Comparison of ENCODE assay signal across 8 mouse cellular contexts in the genomic region with DNA sequence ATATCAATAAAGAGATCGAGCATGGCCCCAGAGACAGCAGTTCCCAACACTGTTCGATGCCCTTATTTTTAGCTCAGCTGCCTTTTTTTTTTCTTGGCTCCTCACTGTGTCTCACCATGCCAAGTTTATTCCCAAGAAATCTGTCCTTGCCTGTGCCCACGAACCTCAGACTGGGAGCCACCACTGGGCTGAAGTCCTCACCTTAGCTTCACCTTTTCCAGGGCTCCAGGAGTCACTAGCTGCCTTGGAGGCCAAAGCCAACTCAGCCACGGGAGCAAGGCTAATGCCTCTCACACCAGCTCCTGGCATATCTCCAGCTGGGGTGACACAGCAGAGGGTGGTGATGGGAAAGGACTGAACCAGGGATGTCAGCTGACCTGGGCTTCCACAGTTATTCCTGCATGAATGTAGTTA. TPM values are rescaled to one million over a fixed set of nuclear protein-coding genes. Genes with fewer than 3 reads are reported as not detected.
DNase-seq lines count a peak whose midpoint lies in the region; ATAC-seq and TF ChIP-seq lines count a peak whose summit lies in the region.

No protein-coding gene starts in this region.

- H3K4me3 ChIP-seq in kidney, embryonic 16.5 days (ENCODE audit: low read length): no peak overlapping the region
- H3K4me3 ChIP-seq in liver, embryonic 15.5 days (replicated peaks): no peak overlapping the region
- no peak overlapping the region for H3K4me3 ChIP-seq in left cerebral cortex, adult 2 months
- H3K4me3 ChIP-seq in forebrain, embryonic 13.5 days: no peak overlapping the region

- no peaks in the 10 kb centered on the region for H3K27me3 ChIP-seq in kidney, embryonic 16.5 days (ENCODE audit: insufficient read depth, low read length)
- peaks cover 35% of the 10 kb centered on the region for H3K27me3 ChIP-seq in liver, embryonic 15.5 days
- H3K27me3 ChIP-seq in forebrain, embryonic 13.5 days: no peaks in the 10 kb centered on the region

- H3K4me1 ChIP-seq in kidney, embryonic 16.5 days (ENCODE audit: insufficient read depth, low read length): peaks cover 8% of the 10 kb centered on the region; the same call in 1 of the 2 replicates
- H3K4me1 ChIP-seq in liver, embryonic 15.5 days (replicated peaks): peaks cover 14% of the 10 kb centered on the region
- no peaks in the 10 kb centered on the region for H3K4me1 ChIP-seq in forebrain, embryonic 13.5 days

- 77% methylated on average over 4 of the region's 4 CpGs for WGBS in kidney, embryonic 16.5 days
- WGBS in liver, embryonic 15.5 days (ENCODE audit: insufficient replicate concordance): 53% methylated on average over 4 of the region's 4 CpGs
- WGBS in forebrain, embryonic 13.5 days: 78% methylated on average over 4 of the region's 4 CpGs

- no peak for ATAC-seq in kidney, embryonic 16.5 days (ENCODE audit: low FRiP score, low TSS enrichment)
- peak; percentile 60; the same call in 1 of the 2 replicates for ATAC-seq in liver, embryonic 15.5 days (ENCODE audit: insufficient read depth)
- ATAC-seq in forebrain, embryonic 13.5 days: no peak

- intact Hi-C loops in left cerebral cortex, adult 2 months (cut with DNase I): no loop called here

- TF ChIP-seq CTCF in left cerebral cortex, adult 2 months (IDR thresholded peaks at IDR 0.05): no peak

- no peak overlapping the region for H3K9ac ChIP-seq in kidney, embryonic 16.5 days (replicated peaks; ENCODE audit: low read length)
- no peak overlapping the region for H3K9ac ChIP-seq in liver, embryonic 15.5 days
- no peak overlapping the region for H3K9ac ChIP-seq in forebrain, embryonic 13.5 days

- no peak overlapping the region for H3K27ac ChIP-seq in kidney, embryonic 16.5 days (ENCODE audit: low read length)
- no peak overlapping the region for H3K27ac ChIP-seq in liver, embryonic 15.5 days (replicated peaks)
- H3K27ac ChIP-seq in left cerebral cortex, adult 2 months: no peak overlapping the region
- H3K27ac ChIP-seq in forebrain, embryonic 13.5 days: no peak overlapping the region

- no peaks in the 10 kb centered on the region for H3K9me3 ChIP-seq in kidney, embryonic 16.5 days (ENCODE audit: low read length)
- H3K9me3 ChIP-seq in liver, embryonic 15.5 days (replicated peaks): no peaks in the 10 kb centered on the region
- no peaks in the 10 kb centered on the region for H3K9me3 ChIP-seq in forebrain, embryonic 13.5 days (replicated peaks)

- no peak overlapping the region for H3K4me2 ChIP-seq in kidney, embryonic 16.5 days (replicated peaks; ENCODE audit: low read depth, low read length)
- H3K4me2 ChIP-seq in liver, embryonic 15.5 days: no peak overlapping the region
- no peak overlapping the region for H3K4me2 ChIP-seq in forebrain, embryonic 13.5 days

- DNase-seq in kidney, adult 11 months: peak; percentile 76
- peak; percentile 45 for DNase-seq in Muller cell, postnatal 12 days (ENCODE audit: inconsistent ontology term)
- peak; percentile 33 for DNase-seq in gastrocnemius, postnatal 10 days
- DNase-seq in left cerebral cortex, adult 2 months (ENCODE audit: extremely low spot score in 1 of 2, low spot score in 2 of 2): no peak
- DNase-seq in thymus, postnatal 10 days (ENCODE audit: low spot score in 2 of 2): no peak

- no peaks in the 10 kb centered on the region for H3K36me3 ChIP-seq in kidney, embryonic 16.5 days (ENCODE audit: insufficient read depth, low read length)
- no peaks in the 10 kb centered on the region for H3K36me3 ChIP-seq in liver, embryonic 15.5 days (replicated peaks)
- no peaks in the 10 kb centered on the region for H3K36me3 ChIP-seq in forebrain, embryonic 13.5 days (ENCODE audit: poor library complexity, severe bottlenecking)

RNA-seq across cellular contexts. Expression of gene Trappc10, which starts 11.2 kb away (rescaled TPM):
- 5.3 and 8.3 TPM in 2 replicates for polyA plus RNA-seq in kidney, embryonic 16.5 days (2015; fragmentation: Nextera tagmentation; extraction: Ambion mirVana)
- 10 to 100 TPM; 35.2 to 37.9 TPM for total RNA-seq in gastrocnemius, postnatal 10 days (2021)
- 15.7 and 15.9 TPM in 2 replicates for polyA plus RNA-seq in liver, embryonic 15.5 days (2015; fragmentation: Nextera tagmentation; extraction: Ambion mirVana)
- total RNA-seq in left cerebral cortex, adult 2 months (2021): 10 to 100 TPM; 86.7 to 88.6 TPM
- polyA plus RNA-seq in forebrain, embryonic 13.5 days (2015; fragmentation: Nextera tagmentation; extraction: Ambion mirVana): 16.8 and 18.9 TPM in 2 replicates

Comparison
In these comparisons a context has a peak if more than half of its experiments do, and no peak if none do; other contexts are left out.
1. DNase-seq: peak in kidney, adult 11 months (single experiment), Muller cell, postnatal 12 days (single experiment) and gastrocnemius, postnatal 10 days (single experiment); none in left cerebral cortex, adult 2 months (0 of 2) and thymus, postnatal 10 days (0 of 2).